Mouse (Mus musculus) lung, adult 18-20 months (tissue): ENCODE results near the gene Abhd16b.

Experiments used
- DNase-seq, 2 experiments: peaks; one replicate each; pipeline ENCODE4 v3.0.0; 2022; ENCODE audit warnings: mixed read lengths in 2 of 2

Abhd16b gene

GRCm38 (mm10) chr2:181493156-181493927 lies at the start of gene Abhd16b:
Abhd16b (plus strand) TSS chr2:181493206.
- DNase-seq = no peak

DNA sequence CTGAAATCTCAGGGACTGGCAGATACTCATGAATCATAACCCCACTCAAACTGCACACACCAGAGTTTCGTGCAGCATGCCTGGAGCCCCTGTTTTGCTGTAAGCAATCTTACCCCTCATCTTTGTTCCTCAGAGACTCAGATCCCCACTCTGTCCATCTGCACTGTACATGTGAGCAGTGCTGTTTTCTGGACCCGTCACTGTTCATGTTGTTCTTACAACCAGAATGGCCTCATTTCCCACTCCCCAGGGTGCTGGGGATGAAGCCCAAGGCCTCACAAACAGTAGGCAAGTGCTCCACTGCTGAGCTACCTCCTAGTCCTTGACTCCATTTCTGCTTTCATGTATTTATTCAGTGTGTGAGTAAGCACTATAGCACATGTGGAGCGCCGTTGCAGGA lies 40.8 kb upstream of the Abhd16b start:
- no peak for DNase-seq

- DNase-seq = no peak
Measured at GRCm38 (mm10) chr2:181453274-181453673, 39.7 kb upstream of the Abhd16b start.

GRCm38 (mm10) chr2:181455899-181456298 lies 37.1 kb upstream of the Abhd16b start:
- peak in 1 of 2 experiments; percentile 39 for DNase-seq

GRCm38 (mm10) chr2:181457831-181458230 lies 35.2 kb upstream of the Abhd16b start:
- no peak for DNase-seq

DNA sequence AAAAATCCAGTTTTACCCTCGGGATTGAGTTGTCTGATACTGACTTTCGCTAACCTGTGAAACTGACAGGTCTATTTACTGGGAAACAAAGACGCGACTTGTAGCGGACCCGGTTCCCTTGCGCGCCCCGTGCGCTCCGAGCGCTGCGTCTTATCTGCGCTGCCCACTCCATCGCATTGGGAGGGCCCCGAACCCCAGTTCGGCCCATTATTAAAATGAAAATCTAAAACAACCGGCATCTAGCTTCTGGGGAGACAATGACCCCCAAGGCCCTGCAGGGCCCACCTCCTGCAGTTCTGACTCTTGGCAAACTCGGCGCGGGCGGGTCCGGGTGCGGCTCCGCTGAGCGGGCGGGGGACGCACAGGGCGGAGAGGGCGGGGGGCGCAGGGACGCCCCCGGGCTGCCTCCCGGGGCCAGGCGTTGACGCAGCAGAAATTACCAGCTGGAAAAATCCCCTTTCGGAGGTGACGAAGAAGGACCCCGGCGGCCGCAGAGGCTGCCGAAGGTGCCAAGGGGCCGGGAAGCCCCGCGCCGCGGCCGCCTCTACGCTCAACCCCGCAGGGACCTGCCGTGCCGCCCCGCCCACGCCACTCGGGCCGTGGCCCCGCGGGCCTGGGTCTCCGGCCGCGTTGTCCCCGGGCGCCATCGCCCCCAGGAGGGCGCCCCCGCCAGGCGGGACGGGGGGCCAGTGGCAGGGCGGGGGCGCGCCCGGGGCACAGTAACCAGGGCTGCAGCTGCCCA lies 34.4 kb upstream of the Abhd16b start:
- peak; percentile 35 to 54 for DNase-seq

DNA sequence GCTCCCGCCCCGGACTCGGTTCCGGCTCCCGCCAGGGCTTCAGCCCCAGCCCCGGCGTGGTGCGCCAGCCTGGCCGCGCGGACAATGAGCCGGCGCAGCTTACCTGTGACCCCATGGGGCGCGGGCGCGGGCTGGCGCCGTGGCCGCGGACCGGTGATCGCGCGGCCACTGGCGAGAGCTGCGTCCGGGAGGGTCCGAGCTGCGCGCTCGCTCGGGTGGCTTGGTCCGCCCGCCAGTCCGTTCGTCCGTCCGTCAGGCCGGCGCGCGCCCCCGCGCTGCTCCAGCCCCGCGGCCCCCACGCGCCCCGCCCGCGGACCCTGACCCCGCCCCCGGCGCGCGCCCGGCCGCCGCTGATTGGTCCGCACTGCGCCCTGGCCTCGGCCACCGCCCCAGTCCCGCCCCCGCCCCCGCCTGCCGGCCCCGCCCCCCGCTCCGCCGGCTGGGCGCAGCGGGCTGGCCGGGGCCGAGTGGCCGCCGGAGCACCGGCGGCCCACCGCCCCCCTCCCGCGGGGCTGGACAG lies 33.8 kb upstream of the Abhd16b start, which contains the start of gene Zbtb46:
Zbtb46 (minus strand) TSS at position 274 of the 520 bp plus-strand sequence.
- DNase-seq = peak; percentile 83 to 87

DNA sequence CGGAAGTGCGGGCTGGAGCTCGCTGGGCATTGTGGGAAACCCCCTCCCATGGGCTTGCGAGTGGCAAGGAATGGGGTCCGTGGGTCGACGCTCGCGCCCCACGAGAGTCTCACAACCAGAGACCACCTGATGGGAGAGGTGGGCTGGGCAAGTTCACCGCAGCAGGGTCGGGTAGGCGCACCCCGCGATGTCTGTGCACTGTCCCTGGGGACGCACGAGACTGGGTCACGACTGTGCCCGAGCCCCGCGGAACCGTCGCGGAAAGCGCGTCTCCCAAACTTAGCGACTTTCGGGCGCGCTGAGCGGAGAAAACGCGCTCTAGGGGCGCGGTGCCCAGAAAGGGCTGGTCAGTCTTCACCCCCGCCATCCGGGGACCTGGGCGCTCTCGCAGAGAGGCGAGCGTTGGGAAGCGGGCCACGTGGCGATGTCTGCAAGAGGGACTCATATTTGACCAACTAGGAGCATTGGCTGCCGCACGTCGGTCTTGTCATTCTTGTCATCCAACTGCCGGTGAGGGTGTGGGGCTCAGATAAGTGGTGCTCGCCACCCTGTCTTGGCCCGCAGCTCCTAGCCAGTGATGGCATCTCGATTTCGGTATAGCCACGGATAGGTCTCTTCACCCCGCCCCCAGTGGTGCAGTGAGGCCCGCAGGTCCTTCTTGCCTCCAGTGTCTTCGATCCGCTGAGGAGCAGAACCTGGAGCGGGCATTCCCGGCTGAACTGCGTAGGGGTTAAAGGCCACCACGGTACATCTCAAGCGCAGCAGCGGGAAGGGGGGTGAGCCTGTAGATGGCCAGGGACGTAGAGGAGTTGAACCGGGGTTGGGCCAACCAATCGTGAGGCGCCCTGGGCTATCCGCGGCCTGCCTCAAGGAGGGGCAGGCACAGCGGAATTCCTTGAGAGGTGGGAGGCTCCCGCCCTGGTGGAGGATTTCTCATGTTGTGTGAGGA lies 33.1 kb upstream of the Abhd16b start:
- peak; percentile 81 to 83 for DNase-seq

DNA sequence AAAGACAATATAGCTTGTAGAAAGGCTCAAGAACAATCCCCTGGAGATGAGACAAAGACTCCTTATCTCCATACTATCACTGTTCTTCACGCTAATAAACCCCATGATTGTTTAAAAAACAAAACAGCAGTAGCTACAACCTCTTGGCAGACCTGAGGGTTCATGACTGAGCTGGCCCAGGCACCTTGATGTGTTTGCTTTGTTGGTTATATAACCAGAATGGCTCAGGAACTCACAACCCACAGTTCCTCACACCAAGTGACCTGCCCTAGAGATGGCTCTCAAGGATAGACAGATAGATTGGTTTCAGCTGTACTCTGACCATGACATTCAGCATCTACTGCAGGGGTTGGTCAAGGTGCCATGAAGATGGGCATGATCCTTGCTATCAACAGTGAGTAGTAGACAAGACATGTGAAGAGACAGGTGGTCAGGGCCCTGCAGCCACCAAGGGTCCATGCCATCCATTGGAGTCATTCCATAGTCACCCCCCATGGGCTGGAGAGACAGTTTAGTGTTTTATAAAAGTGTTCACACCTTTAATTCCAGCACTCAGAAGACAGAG lies 31.4 kb upstream of the Abhd16b start:
- no peak for DNase-seq

DNA sequence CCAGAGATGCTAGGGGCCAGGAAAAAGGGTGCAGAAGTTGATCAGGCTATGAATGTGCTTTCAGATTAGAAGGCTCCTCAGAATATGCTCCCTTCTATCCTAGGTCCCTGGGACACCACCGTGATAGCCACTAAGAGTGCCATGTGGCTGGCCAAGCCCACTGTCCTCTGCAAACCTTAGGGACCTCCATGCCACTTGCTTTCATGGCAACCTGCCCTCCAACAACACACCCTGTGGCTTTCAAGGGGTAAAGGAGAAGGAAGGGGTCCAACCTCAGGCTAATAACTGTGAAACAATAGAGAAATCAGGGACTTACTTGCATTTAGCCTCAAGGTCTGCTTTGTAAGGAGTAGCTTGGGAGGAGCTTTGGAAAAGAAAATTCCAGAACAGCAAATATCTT lies 30.4 kb upstream of the Abhd16b start:
- no peak for DNase-seq

DNA sequence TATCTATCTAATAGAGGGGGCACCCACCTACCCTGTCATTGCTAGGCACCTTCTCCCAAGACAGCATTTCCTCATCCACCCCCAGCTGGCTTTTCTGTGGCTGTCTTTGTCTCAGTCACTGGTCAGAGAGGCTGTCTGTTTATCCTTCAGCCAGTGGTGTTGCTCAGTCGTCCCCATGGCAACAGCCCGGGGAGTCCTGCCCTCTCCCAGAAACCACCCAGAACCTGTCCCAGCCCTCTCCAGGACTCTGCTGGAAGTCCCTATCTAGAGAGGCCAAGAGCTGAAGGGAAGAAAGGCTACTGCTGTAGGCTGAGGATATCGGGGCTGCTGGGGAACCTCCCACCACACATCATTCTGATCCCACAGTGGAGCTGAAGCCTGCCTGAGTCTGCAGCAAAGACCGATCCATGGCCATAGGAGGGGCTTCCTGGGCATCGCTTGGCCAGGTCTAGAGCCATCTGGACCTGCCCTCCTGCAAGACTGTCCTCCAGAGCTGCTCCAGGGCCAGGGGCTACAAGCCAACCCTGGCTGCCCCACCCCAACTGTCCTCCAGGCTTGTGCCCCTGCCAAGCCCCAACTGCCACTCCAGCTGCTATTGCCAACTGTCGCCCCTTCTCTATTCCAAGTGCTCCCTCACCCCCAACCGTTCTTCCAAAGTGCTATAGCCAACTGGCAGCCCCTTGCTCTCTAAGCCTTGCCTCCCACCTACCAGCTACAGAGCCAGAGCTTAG lies 29.8 kb upstream of the Abhd16b start:
- DNase-seq = peak; percentile 78 to 83

DNA sequence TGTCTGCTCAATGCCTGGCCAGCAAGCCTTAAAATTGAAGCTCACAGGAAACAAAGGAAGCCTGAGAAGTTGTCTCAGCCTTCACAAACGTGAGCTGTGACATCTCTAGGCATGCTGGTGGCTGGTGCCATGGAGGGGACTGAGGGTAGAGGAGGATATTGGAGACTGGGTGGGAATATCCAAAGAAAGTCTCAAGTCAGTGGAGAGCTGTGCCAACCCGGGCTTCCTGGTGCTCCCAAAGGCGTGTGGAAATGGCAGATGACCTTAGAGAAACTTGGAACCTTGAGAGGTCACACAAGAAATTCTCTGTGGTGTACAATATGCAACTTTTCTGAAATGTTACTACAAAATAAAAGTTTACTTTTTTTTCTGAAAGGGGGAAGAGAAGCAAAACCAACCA lies 27.6 kb upstream of the Abhd16b start:
- DNase-seq = no peak

GRCm38 (mm10) chr2:181470285-181470684 lies 22.7 kb upstream of the Abhd16b start:
- peak; percentile 48 to 63 for DNase-seq

DNA sequence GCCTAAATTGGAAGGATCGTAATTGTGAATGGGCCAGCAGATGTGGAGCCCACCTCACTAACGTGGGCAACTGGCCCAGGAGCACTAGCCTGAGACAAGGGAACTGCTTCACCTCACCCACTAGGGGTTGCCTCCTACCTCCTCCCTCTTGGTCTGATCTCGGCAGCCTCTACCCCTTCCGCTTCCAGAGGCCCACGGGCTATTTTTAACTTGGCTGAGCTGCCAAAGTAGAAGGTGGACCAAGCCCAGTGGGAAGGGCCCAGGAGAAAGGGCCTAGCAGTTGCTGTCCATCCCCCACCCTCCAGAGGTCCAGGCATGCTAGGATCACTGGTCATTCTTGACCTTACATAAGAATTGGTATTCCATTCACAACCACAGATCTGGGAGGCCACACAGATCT lies 21.8 kb upstream of the Abhd16b start:
- DNase-seq = peak; percentile 68 to 76

DNA sequence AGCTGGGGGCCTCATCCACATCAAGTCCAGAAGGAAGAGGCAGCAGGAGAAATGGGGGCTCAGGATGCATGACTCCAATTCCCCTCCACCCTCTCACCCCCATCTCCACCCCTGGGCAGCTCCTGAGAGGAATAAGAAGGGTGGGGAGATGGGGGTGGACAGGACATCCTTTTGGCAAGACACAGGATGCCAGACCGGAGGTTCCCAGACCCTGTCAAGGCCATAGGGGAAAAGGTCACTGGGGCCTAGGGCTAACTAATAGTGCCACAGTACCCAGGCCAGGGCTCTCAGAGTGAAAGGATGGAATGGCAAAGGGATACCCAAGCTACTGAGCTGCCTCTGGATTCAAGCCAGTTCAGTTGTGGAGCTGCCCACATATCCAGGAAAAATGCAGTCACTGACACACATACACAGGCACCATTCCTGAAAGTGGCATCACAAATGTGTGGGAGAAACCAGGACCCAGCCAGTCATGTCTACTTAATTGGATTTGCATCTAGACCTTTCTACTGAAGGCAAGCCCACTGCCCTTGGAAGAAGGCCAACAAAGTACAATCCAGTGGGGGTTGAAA lies 20.7 kb upstream of the Abhd16b start:
- peak; percentile 34 to 50 for DNase-seq

DNA sequence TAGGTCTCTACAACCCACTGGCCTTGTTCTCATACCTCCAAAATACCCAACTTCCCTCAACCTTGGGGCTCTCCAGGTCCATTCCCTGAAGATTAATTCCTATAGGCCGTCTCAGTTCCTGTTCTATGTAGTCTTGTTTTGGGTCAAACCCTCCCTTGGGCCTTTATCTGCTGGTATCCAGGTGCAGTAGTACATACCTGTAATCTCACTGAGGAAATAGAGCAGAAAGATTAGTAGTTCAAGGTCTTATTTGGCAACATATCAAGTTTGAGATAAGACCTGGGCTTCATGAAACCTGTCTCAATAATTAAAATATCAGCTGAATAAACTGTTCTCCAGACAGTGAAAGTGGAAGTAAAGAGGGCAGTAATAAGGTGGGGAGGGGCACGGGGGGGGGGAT lies 9.9 kb upstream of the Abhd16b start:
- DNase-seq = no peak

DNA sequence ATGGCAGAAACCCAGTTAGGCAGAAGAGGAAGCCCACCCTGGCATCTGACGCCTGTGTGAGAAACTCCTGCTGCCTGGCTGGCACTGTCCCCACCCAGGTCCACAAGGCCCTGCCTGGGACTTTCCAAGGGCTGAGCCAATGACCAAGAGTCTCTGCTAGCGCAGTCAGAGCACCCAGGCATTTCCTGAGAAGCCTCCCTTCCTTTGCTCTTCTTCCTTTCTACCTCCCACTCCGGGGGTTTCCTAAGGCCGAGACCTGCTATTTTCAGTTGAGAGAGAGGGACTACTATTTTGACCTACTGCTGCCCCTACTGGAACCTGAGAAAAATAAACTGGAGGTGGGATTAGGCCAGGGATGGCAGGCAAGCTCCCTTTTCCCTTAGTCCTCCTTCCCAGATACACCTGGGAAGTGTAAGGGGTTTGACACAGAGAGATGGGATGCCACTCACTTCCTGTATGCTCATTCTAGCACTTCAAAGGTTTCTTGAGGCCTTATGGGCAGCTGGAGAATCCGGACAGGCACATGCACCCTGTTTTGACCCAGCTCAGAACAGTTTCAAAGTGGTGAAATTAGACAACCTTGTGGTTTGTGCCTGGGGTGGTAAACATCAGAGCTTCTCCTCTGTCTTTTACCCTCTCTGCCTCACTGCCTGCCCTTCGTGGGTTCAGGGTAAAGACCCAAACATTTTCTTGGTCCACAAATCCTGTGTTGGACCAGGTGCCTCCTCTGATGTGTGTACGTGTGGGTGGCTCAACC lies 9.3 kb upstream of the Abhd16b start:
- DNase-seq = peak; percentile 70 to 72

GRCm38 (mm10) chr2:181484456-181485233 lies 8.4 kb upstream of the Abhd16b start:
- no peak for DNase-seq

- DNase-seq = no peak
Measured at GRCm38 (mm10) chr2:181485741-181486140, 7.3 kb upstream of the Abhd16b start.
